In genomic region chr2:131939404-131940111, GRCm38 (mm10) we compare ENCODE assay signal across 10 mouse cellular contexts. TPM values are rescaled to one million over a fixed set of nuclear protein-coding genes. Genes with fewer than 3 reads are reported as not detected.
DNase-seq lines count a peak whose midpoint lies in the region; ATAC-seq and TF ChIP-seq lines count a peak whose summit lies in the region.
"Had no signal": no experiment of that assay in that cellular context is flagged by ENCODE, and none has a peak within 500 bp of the region (broad histone marks: within the 10 kb centered on the region; RNA-seq: fewer than 3 reads in every experiment).

No protein-coding gene starts in this region.

- no peaks in the 10 kb centered on the region for H3K36me3 ChIP-seq in kidney, embryonic 14.5 days (ENCODE audit: control insufficient read depth, insufficient read depth, low read length)
- H3K36me3 ChIP-seq in forebrain, embryonic 10.5 days (replicated peaks) = peaks cover 10% of the 10 kb centered on the region
- peaks cover 12% of the 10 kb centered on the region; the same call in 1 of the 2 replicates for H3K36me3 ChIP-seq in hindbrain, postnatal 0 days (ENCODE audit: insufficient read depth, low read length)
- H3K36me3 ChIP-seq in limb, embryonic 11.5 days (ENCODE audit: control insufficient read depth, insufficient read depth, low read length) = no peaks in the 10 kb centered on the region
- H3K36me3 ChIP-seq in midbrain, embryonic 15.5 days (replicated peaks) = peaks cover 2% of the 10 kb centered on the region; the same call in 1 of the 2 replicates
- no peaks in the 10 kb centered on the region for H3K36me3 ChIP-seq in splenic B cell, adult 2 months (ENCODE audit: control insufficient read depth, insufficient read depth, low read length, poor library complexity, severe bottlenecking)

- WGBS in kidney, embryonic 14.5 days = 42% methylated on average over 8 of the region's 8 CpGs
- 40% methylated on average over 8 of the region's 8 CpGs for WGBS in forebrain, embryonic 10.5 days
- 41% methylated on average over 8 of the region's 8 CpGs for WGBS in hindbrain, postnatal 0 days
- 39% methylated on average over 8 of the region's 8 CpGs for WGBS in limb, embryonic 11.5 days
- 41% methylated on average over 8 of the region's 8 CpGs for WGBS in midbrain, embryonic 15.5 days

- no peak overlapping the region for H3K4me3 ChIP-seq in kidney, embryonic 14.5 days (ENCODE audit: low read length)
- no peak overlapping the region for H3K4me3 ChIP-seq in forebrain, embryonic 10.5 days
- no peak overlapping the region for H3K4me3 ChIP-seq in hindbrain, postnatal 0 days (ENCODE audit: low read length)
- no peak overlapping the region for H3K4me3 ChIP-seq in limb, embryonic 11.5 days (ENCODE audit: low read depth, low read length)
- no peak overlapping the region for H3K4me3 ChIP-seq in midbrain, embryonic 15.5 days
- H3K4me3 ChIP-seq: embryonic facial prominence, embryonic 12.5 days had no signal

- no peak overlapping the region for H3K4me2 ChIP-seq in kidney, embryonic 14.5 days (replicated peaks; ENCODE audit: low read depth, low read length)
- H3K4me2 ChIP-seq in hindbrain, postnatal 0 days (ENCODE audit: low read depth, low read length) = no peak overlapping the region
- H3K4me2 ChIP-seq in limb, embryonic 11.5 days (ENCODE audit: low read depth, severe bottlenecking) = no peak overlapping the region
- no peak overlapping the region for H3K4me2 ChIP-seq in midbrain, embryonic 15.5 days
- H3K4me2 ChIP-seq: embryonic facial prominence, embryonic 12.5 days had no signal

- no peaks in the 10 kb centered on the region for H3K9me3 ChIP-seq in kidney, embryonic 14.5 days (ENCODE audit: control insufficient read depth, low read length)
- peaks cover 2% of the 10 kb centered on the region; the same call in 1 of the 2 replicates for H3K9me3 ChIP-seq in forebrain, embryonic 10.5 days
- no peaks in the 10 kb centered on the region for H3K9me3 ChIP-seq in hindbrain, postnatal 0 days (ENCODE audit: low read length)
- no peaks in the 10 kb centered on the region for H3K9me3 ChIP-seq in limb, embryonic 11.5 days (ENCODE audit: control insufficient read depth, low read length)
- no peaks in the 10 kb centered on the region for H3K9me3 ChIP-seq in midbrain, embryonic 15.5 days
- H3K9me3 ChIP-seq: embryonic facial prominence, embryonic 12.5 days had no signal

- ATAC-seq in kidney, embryonic 14.5 days (ENCODE audit: low FRiP score, low TSS enrichment) = no peak
- peak; percentile 73; the same call in 1 of the 2 replicates for ATAC-seq in hindbrain, postnatal 0 days
- no peak for ATAC-seq in limb, embryonic 11.5 days (ENCODE audit: insufficient number of reproducible peaks, low FRiP score, low TSS enrichment, low read depth)
- peak; percentile 56; the same call in 1 of the 2 replicates for ATAC-seq in midbrain, embryonic 15.5 days (replicated peaks)

- H3K4me1 ChIP-seq in kidney, embryonic 14.5 days (ENCODE audit: control insufficient read depth, insufficient read depth, low read length) = no peaks in the 10 kb centered on the region
- H3K4me1 ChIP-seq in forebrain, embryonic 10.5 days = no peaks in the 10 kb centered on the region
- H3K4me1 ChIP-seq in hindbrain, postnatal 0 days (ENCODE audit: insufficient read depth, low read length) = no peaks in the 10 kb centered on the region
- no peaks in the 10 kb centered on the region for H3K4me1 ChIP-seq in limb, embryonic 11.5 days (ENCODE audit: control insufficient read depth, insufficient read depth, low read length)
- no peaks in the 10 kb centered on the region for H3K4me1 ChIP-seq in midbrain, embryonic 15.5 days
- H3K4me1 ChIP-seq: embryonic facial prominence, embryonic 12.5 days had no signal

- H3K27me3 ChIP-seq in kidney, embryonic 14.5 days (ENCODE audit: control insufficient read depth, insufficient read depth, low read length) = no peaks in the 10 kb centered on the region
- no peaks in the 10 kb centered on the region for H3K27me3 ChIP-seq in forebrain, embryonic 10.5 days (ENCODE audit: poor library complexity, severe bottlenecking)
- no peaks in the 10 kb centered on the region for H3K27me3 ChIP-seq in hindbrain, postnatal 0 days (ENCODE audit: insufficient read depth, low read length)
- H3K27me3 ChIP-seq in limb, embryonic 11.5 days (ENCODE audit: control insufficient read depth, insufficient read depth, low read length) = no peaks in the 10 kb centered on the region
- no peaks in the 10 kb centered on the region for H3K27me3 ChIP-seq in midbrain, embryonic 15.5 days (replicated peaks)
- H3K27me3 ChIP-seq in splenic B cell, adult 2 months (ENCODE audit: control insufficient read depth, insufficient read depth, low read length, poor library complexity, severe bottlenecking) = no peaks in the 10 kb centered on the region
- H3K27me3 ChIP-seq: embryonic facial prominence, embryonic 12.5 days had no signal

- peak; percentile 82 for TF ChIP-seq CTCF in hindbrain, postnatal 0 days (IDR thresholded peaks at IDR 0.05; ENCODE audit: low read depth)

- peak; percentile 65 for DNase-seq in kidney, adult 18-20 months
- peak; percentile 90 for DNase-seq in brain, adult 2 months (ENCODE audit: low read depth, low spot score)
- peak; percentile 43 for DNase-seq in forebrain, embryonic 10.5 days (ENCODE audit: extremely low spot score, low spot score)
- peak; percentile 83 for DNase-seq in hindbrain, postnatal 0 days (ENCODE audit: low spot score)
- peak; percentile 40 for DNase-seq in limb, embryonic 11.5 days (ENCODE audit: low spot score)
- peak; percentile 78 for DNase-seq in splenic B cell, adult 2 months (ENCODE audit: low read depth, low spot score)

- no peak overlapping the region for H3K27ac ChIP-seq in kidney, embryonic 14.5 days (ENCODE audit: low read depth, low read length)
- no peak overlapping the region for H3K27ac ChIP-seq in forebrain, embryonic 10.5 days
- H3K27ac ChIP-seq in hindbrain, postnatal 0 days = no peak overlapping the region
- no peak overlapping the region for H3K27ac ChIP-seq in limb, embryonic 11.5 days (replicated peaks; ENCODE audit: low read depth, low read length)
- no peak overlapping the region for H3K27ac ChIP-seq in midbrain, embryonic 15.5 days
- H3K27ac ChIP-seq: embryonic facial prominence, embryonic 12.5 days; macrophage had no signal

- H3K9ac ChIP-seq in kidney, embryonic 14.5 days (ENCODE audit: low read depth, low read length) = no peak overlapping the region
- no peak overlapping the region for H3K9ac ChIP-seq in hindbrain, postnatal 0 days (replicated peaks; ENCODE audit: low read length)
- no peak overlapping the region for H3K9ac ChIP-seq in limb, embryonic 11.5 days (ENCODE audit: low read length)
- H3K9ac ChIP-seq in midbrain, embryonic 15.5 days = no peak overlapping the region
- H3K9ac ChIP-seq: embryonic facial prominence, embryonic 12.5 days had no signal

RNA-seq across cellular contexts. Expression of gene Prnd, which starts 11.1 kb away (rescaled TPM):
- polyA plus RNA-seq in kidney, embryonic 14.5 days (2014; fragmentation: Nextera tagmentation; extraction: Ambion mirVana) = 17.6 and 17.9 TPM in 2 replicates
- 3.9 and 4.2 TPM in 2 replicates for polyA plus RNA-seq in forebrain, embryonic 10.5 days (2016; fragmentation: Nextera tagmentation; extraction: Ambion mirVana)
- 4.4 and 5.6 TPM in 2 replicates for total RNA-seq in hindbrain, postnatal 0 days (2014; rRNA removed)
- polyA plus RNA-seq in hindbrain, postnatal 0 days (2015; fragmentation: Nextera tagmentation; extraction: Ambion mirVana) = 6.4 and 7.2 TPM in 2 replicates
- 14.6 and 16.0 TPM in 2 replicates for polyA plus RNA-seq in limb, embryonic 11.5 days (2014; fragmentation: Nextera tagmentation; extraction: Ambion mirVana)
- polyA plus RNA-seq in midbrain, embryonic 15.5 days (2015; fragmentation: Nextera tagmentation; extraction: Ambion mirVana) = 10.3 and 12.6 TPM in 2 replicates
- polyA plus RNA-seq: macrophage had no signal

RNA-seq across cellular contexts. Expression of gene Prn, which starts 29.8 kb away (rescaled TPM):
- polyA plus RNA-seq in kidney, embryonic 14.5 days (2014; fragmentation: Nextera tagmentation; extraction: Ambion mirVana) = not detected in 2 replicates
- not detected in 2 replicates for polyA plus RNA-seq in forebrain, embryonic 10.5 days (2016; fragmentation: Nextera tagmentation; extraction: Ambion mirVana)
- total RNA-seq in hindbrain, postnatal 0 days (2014; rRNA removed) = not detected in 2 replicates
- polyA plus RNA-seq in hindbrain, postnatal 0 days (2015; fragmentation: Nextera tagmentation; extraction: Ambion mirVana) = 0.25 and 0.26 TPM in 2 replicates
- not detected in 2 replicates for polyA plus RNA-seq in limb, embryonic 11.5 days (2014; fragmentation: Nextera tagmentation; extraction: Ambion mirVana)
- not detected in 2 replicates for polyA plus RNA-seq in midbrain, embryonic 15.5 days (2015; fragmentation: Nextera tagmentation; extraction: Ambion mirVana)
- polyA plus RNA-seq: embryonic facial prominence, embryonic 12.5 days; macrophage had no signal

RNA-seq across cellular contexts. Expression of gene Prnp, which starts 29.8 kb away (rescaled TPM):
- 23.1 and 23.9 TPM in 2 replicates for polyA plus RNA-seq in kidney, embryonic 14.5 days (2014; fragmentation: Nextera tagmentation; extraction: Ambion mirVana)
- polyA plus RNA-seq in forebrain, embryonic 10.5 days (2016; fragmentation: Nextera tagmentation; extraction: Ambion mirVana) = 19.6 and 23.2 TPM in 2 replicates
- total RNA-seq in hindbrain, postnatal 0 days (2014; rRNA removed) = 203 and 212 TPM in 2 replicates
- 227 and 234 TPM in 2 replicates for polyA plus RNA-seq in hindbrain, postnatal 0 days (2015; fragmentation: Nextera tagmentation; extraction: Ambion mirVana)
- 16.6 and 19.3 TPM in 2 replicates for polyA plus RNA-seq in limb, embryonic 11.5 days (2014; fragmentation: Nextera tagmentation; extraction: Ambion mirVana)
- polyA plus RNA-seq in midbrain, embryonic 15.5 days (2015; fragmentation: Nextera tagmentation; extraction: Ambion mirVana) = 157 and 158 TPM in 2 replicates

Comparison
In these comparisons a context has a peak if more than half of its experiments do, and no peak if none do; other contexts are left out.
1. DNase-seq: peak in every context shown above with its lines; median percentile 90 in brain, adult 2 months; 83 in hindbrain, postnatal 0 days; 78 in splenic B cell, adult 2 months; 65 in kidney, adult 18-20 months; 43 in forebrain, embryonic 10.5 days; 40 in limb, embryonic 11.5 days.
2. ATAC-seq: peak in hindbrain, postnatal 0 days (single experiment) and midbrain, embryonic 15.5 days (single experiment); none in kidney, embryonic 14.5 days (single experiment) and limb, embryonic 11.5 days (single experiment).